Mouse (Mus musculus) splenic B cell, adult 2 months (primary cell): ENCODE results near the gene Yap1.
"Not testable (repeated sequence)": the region's sequence is repeated elsewhere in the genome, so short reads cannot be mapped to it uniquely, and the experiment has no call there.

Experiments
- DNase-seq: peaks from one replicate; pipeline ENCODE4 v3.0.0-alpha.2; 2011; ENCODE audit warnings: low read depth, low spot score
- H3K27me3 ChIP-seq: 2 replicates; pipeline ENCODE4 v1.6.1; 2012; ENCODE audit warnings: mild to moderate bottlenecking, low read length, moderate library complexity, mixed read lengths; ENCODE audit not compliant: control insufficient read depth, poor library complexity, insufficient read depth, severe bottlenecking
- H3K36me3 ChIP-seq: 2 replicates; pipeline ENCODE4 v1.6.1; 2012; ENCODE audit warnings: mild to moderate bottlenecking, low read length, moderate library complexity, mixed read lengths; ENCODE audit not compliant: control insufficient read depth, poor library complexity, insufficient read depth, severe bottlenecking

The Yap1 gene

DNA sequence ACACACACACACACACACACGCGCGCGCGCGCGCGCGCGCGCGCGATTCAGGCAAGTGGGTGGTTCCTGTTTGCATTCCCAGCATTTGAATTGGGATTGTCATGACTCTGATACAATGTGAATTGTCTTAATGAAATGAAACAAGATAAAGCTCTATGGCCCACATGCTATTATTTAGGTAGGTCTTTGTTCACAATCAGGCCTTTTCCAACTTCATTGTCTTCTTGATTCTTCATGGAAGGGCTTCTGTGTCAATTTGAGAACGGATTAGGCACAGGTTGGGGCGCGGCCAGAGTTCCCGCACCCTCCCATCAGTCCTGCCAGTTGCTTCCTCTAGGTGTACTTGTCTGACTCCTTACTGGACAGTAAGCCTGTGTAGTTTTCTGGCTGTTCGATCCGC, 90.4 kb downstream of the Yap1 start:
- Histone ChIP-seq H3K27me3 (no peaks in the 10 kb centered on the region), H3K36me3 (no peaks in the 10 kb centered on the region)
- no peak for DNase-seq

DNA sequence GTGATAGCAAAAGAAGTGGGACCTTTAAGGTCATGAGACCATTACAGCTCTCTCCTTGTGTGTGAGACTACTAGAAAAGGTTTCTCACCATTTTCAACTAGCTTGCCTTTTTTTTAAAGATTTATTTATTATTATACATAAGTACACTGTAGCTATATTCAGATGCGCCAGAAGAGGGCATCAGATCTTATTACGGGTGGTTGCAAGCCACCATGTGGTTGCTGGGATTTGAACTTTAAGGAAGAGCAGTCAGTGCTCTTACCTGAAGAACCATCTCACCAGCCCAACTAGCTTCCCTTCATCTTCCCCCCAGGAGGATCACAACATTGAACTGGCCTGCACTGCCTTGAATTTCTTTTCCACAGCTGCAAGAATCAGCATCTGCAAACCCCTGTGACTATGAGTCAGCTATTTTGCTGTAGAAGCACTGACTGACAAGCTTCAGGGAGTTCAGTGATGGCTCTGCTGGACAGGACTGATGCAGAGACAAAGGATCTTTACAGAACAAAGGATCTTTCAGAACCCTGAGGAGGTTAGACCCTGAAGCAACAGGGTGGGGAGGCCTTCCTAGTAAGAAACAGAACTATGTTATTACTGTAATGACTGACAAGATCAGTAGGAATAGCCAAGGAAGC, 96.9 kb downstream of the Yap1 start:
- peak; percentile 19 for DNase-seq
- Histone ChIP-seq H3K36me3 (no peaks in the 10 kb centered on the region), H3K27me3 (no peaks in the 10 kb centered on the region)

DNA sequence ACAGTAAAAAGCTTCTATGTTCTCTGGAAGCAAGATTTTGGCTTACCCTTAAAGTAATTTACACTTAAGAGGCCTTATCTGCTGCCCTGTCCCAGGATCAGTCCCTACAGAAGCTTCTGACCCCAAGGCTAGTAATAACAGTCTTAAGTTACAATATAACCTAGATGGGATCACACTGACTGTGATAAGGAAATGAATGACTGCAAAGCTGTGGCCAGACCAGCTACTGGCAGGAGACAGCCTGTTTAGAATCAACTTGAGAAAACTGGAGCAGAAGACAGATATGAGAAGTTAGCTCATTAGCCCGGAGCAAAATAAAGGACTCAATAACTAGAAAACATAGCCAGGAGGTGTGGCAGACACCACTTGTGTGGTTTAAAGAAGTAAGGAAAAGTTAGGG, 97.8 kb downstream of the Yap1 start:
- DNase-seq: no peak
- H3K27me3 ChIP-seq: no peaks in the 10 kb centered on the region
- H3K36me3 ChIP-seq: no peaks in the 10 kb centered on the region

DNA sequence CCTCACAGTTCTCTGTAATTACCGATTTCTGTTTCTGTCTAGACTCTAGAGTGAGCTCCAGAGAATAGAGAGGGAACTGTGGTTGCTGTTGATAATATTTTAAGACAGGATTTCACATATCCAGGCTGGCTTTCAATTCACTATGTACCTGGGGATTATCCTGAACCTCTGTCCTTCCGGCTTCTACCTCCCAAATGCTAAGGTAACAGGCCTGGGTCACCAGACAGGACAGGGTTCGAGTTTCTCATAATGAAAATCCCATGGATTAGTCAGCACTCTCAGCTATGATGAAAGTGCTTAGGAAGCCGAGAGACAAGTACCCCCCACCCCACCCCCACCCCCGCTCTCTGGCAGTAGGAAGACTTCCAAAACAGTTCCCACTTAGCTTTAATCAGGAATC, 100.6 kb downstream of the Yap1 start:
- H3K36me3 ChIP-seq: no peaks in the 10 kb centered on the region
- no peak for DNase-seq
- H3K27me3 ChIP-seq: no peaks in the 10 kb centered on the region

- DNase-seq: no peak
- H3K36me3 ChIP-seq: no peaks in the 10 kb centered on the region
- no peaks in the 10 kb centered on the region for H3K27me3 ChIP-seq
These were observed 101.1 kb downstream of the Yap1 start for GRCm38 (mm10) chr9:7903262-7903661.

- Histone ChIP-seq H3K27me3 (no peaks in the 10 kb centered on the region), H3K36me3 (no peaks in the 10 kb centered on the region)
- no peak for DNase-seq
These were observed 102.1 kb downstream of the Yap1 start for GRCm38 (mm10) chr9:7902311-7902710.

GRCm38 (mm10) chr9:7900965-7901364, 103.4 kb downstream of the Yap1 start:
- Histone ChIP-seq H3K27me3 (no peaks in the 10 kb centered on the region), H3K36me3 (no peaks in the 10 kb centered on the region)
- DNase-seq: no peak

GRCm38 (mm10) chr9:7897502-7897901, 106.9 kb downstream of the Yap1 start:
- Histone ChIP-seq H3K36me3 (no peaks in the 10 kb centered on the region), H3K27me3 (no peaks in the 10 kb centered on the region)
- peak; percentile 91 for DNase-seq

GRCm38 (mm10) chr9:7891796-7892195, 112.6 kb downstream of the Yap1 start:
- H3K27me3 ChIP-seq, DNase-seq, H3K36me3 ChIP-seq: not testable (repeated sequence)

DNA sequence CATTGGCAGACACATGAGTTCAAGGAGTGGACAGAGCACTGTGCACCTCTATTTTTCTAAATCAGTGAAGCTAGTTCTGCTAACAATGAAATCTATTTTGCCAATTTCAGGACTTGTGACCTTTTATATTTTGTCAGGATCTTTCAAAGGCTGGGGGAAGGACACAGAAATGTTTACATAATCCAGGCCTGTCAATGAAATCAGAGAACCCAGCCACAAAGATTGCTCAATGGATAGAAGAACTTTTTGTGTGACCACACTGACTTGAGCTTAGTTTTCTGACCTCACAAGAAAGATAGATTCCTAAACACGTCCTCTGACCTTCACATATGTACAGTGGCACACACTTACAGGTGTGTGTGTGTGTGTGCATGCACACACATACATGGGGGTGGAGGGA, 113.2 kb downstream of the Yap1 start:
- H3K36me3 ChIP-seq: no peaks in the 10 kb centered on the region
- DNase-seq: no peak
- no peaks in the 10 kb centered on the region for H3K27me3 ChIP-seq

DNA sequence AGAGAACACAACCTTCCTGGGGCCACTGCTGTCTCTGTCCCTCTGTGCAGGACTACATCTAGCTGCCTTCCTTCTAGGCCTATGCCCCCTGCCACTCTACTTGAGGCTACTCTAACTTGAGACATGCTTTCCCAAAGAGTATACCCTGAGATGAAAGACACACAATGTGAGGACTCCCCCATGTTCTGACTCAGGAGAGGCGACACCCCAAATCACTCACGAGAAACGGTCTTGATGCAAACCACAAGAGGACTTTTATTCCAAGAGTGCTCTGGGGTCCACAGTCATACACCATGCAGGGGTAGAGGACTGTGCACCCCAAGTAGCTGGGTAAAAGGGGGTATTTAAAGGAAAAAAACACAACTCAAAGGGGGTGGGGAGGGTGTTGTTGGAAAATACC, 120.0 kb downstream of the Yap1 start:
- DNase-seq: no peak
- H3K27me3 ChIP-seq: no peaks in the 10 kb centered on the region

DNA sequence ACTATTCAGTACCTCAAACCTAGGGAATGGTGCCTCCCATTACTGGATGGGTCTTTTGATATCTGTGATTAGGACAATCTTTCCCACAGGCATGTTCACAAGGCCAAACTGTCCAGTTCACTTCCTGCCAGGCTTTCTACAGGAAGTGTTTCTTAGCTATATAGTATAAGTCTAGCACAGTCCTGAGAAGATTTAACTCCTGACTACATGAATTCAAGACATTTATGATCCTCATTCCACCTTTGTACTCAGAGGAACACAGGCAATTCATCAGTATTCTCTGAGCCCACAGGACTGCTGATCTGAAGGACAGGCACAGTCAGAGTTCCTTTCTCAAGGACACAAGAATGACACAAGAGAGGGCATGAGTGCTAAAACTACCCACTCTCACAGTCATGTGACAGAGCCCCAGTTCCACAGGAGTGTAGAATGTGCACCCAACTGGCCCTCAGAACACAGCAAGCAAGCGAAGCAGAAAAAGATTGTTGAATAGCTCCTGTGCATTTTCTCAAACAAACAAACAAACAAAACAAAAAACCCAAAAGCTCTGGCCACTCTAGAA, 122.0 kb downstream of the Yap1 start:
- H3K36me3 ChIP-seq: no peaks in the 10 kb centered on the region
- H3K27me3 ChIP-seq: no peaks in the 10 kb centered on the region
- no peak for DNase-seq

More for the DNA sequence above, 120.0 kb downstream of the Yap1 start:
- H3K36me3 ChIP-seq: no peaks in the 10 kb centered on the region
